Mouse (Mus musculus): ENCODE results near the gene Zfp513. TPM values are rescaled to one million over a fixed set of nuclear protein-coding genes. Genes with fewer than 3 reads are reported as not detected.
"Not testable (repeated sequence)": the region's sequence is repeated elsewhere in the genome, so short reads cannot be mapped to it uniquely, and the experiment has no call there.

Zfp513 gene
- polyA plus RNA-seq, 1 experiment = 25.5 TPM

DNA sequence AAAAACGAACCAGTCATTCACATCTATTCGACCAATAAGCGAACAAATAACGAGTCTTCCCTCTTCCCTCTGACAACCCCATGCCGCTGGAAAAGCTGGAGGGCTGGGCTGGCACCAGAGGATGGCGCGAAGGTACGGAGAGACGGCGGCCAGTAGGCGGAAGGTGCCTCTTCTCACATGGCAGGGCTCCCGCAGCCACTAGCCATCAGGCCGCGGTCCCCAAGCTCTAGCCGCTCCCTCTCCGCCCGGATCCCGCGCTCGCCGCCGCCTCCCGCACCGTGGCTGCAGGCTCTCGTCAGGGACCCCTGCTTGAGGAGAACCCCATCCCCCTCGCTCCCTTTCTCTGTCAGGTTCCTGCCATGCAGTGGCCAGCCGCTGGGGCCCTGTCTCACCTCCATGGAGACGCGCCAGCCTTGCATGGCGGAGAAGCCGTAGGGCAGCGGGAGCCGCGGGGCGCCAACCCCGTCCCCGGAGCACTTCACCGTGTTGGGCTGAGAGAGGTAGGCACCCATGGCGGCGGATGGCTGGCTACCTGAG lies 17.9 kb upstream of the Zfp513 start:
- Histone ChIP-seq H3K9me3 (replicated peaks; ENCODE audit: control insufficient read depth, insufficient read depth, low read length, poor library complexity, severe bottlenecking) (no peaks in the 10 kb centered on the region), H3K9ac (ENCODE audit: low read depth, poor library complexity, severe bottlenecking) (peak overlapping the region; percentile 94), H3K4me3 (ENCODE audit: low read depth, low read length) (peak overlapping the region; percentile 91), H3K27me3 (ENCODE audit: control insufficient read depth, insufficient read depth, low read length, poor library complexity, severe bottlenecking) (no peaks in the 10 kb centered on the region), H3K36me3 (ENCODE audit: control insufficient read depth, insufficient read depth, low read length, poor library complexity, severe bottlenecking) (peaks cover 5% of the 10 kb centered on the region), H3K27ac (ENCODE audit: insufficient read depth, low read length) (peak overlapping the region; percentile 52), H3K4me1 (ENCODE audit: control insufficient read depth, insufficient read depth, low read length) (no peaks in the 10 kb centered on the region)
- TF ChIP-seq POLR2A (IDR thresholded peaks at IDR 0.05; ENCODE audit: insufficient read depth, low read length) = no peak
- TF ChIP-seq EP300 (IDR thresholded peaks at IDR 0.05; ENCODE audit: insufficient read depth, low read depth, low read length) = no peak
- no peak for TF ChIP-seq CTCF (IDR thresholded peaks at IDR 0.05; ENCODE audit: low read depth, low read length)

DNA sequence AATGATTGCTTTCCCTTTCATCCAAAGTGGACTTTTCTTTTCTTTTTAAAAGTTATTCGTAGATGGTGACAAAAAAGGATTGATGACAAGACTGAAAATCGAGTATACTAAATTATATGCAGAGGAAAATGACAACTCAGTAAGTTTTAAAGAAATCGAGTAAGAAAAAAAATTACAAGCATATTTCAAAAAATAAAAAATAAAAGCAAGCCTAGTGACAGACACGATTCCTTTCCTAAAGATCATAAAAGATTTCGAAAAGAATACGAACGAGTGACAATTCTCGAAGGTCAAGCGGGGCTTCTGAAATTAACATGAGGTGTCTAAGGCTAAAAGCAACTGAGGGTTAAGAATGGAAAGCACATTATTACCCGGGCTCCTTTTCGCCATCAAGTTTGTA lies 17.4 kb upstream of the Zfp513 start:
- Histone ChIP-seq H3K4me3 (ENCODE audit: low read depth, low read length) (peak overlapping the region; percentile 91), H3K27ac (ENCODE audit: insufficient read depth, low read length) (peak overlapping the region; percentile 52; the same call in 1 of the 2 replicates), H3K9ac (ENCODE audit: low read depth, poor library complexity, severe bottlenecking) (peak overlapping the region; percentile 94), H3K9me3 (replicated peaks; ENCODE audit: control insufficient read depth, insufficient read depth, low read length, poor library complexity, severe bottlenecking) (no peaks in the 10 kb centered on the region), H3K27me3 (ENCODE audit: control insufficient read depth, insufficient read depth, low read length, poor library complexity, severe bottlenecking) (no peaks in the 10 kb centered on the region), H3K36me3 (ENCODE audit: control insufficient read depth, insufficient read depth, low read length, poor library complexity, severe bottlenecking) (peaks cover 5% of the 10 kb centered on the region), H3K4me1 (ENCODE audit: control insufficient read depth, insufficient read depth, low read length) (no peaks in the 10 kb centered on the region)
- TF ChIP-seq CTCF (IDR thresholded peaks at IDR 0.05; ENCODE audit: low read depth, low read length) (no peak), POLR2A (IDR thresholded peaks at IDR 0.05; ENCODE audit: insufficient read depth, low read length) (no peak), EP300 (IDR thresholded peaks at IDR 0.05; ENCODE audit: insufficient read depth, low read depth, low read length) (no peak)

DNA sequence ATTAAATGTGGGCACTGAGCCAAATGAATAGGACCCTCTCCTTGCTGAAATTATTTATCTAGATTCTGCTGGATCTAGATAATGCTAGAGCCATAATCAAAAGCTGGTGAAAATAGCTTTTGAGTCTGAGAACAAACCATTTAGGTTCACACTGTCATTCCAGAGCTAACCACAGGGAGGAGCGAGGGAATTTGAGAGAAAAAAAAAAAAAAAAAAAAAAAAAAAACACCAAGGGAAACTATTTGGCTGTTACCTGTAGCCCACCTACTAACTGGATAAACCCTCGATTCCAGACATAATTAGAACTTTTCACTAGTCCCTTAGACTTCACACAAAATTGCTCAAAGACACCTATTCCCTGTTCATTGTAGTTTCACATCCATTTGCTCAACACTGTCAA lies 17.0 kb upstream of the Zfp513 start:
- H3K27me3 ChIP-seq (ENCODE audit: control insufficient read depth, insufficient read depth, low read length, poor library complexity, severe bottlenecking) = no peaks in the 10 kb centered on the region
- TF ChIP-seq POLR2A (IDR thresholded peaks at IDR 0.05; ENCODE audit: insufficient read depth, low read length) (no peak), CTCF (IDR thresholded peaks at IDR 0.05; ENCODE audit: low read depth, low read length) (no peak), EP300 (IDR thresholded peaks at IDR 0.05; ENCODE audit: insufficient read depth, low read depth, low read length) (no peak)
- no peaks in the 10 kb centered on the region for H3K4me1 ChIP-seq (ENCODE audit: control insufficient read depth, insufficient read depth, low read length)
- peaks cover 5% of the 10 kb centered on the region for H3K36me3 ChIP-seq (ENCODE audit: control insufficient read depth, insufficient read depth, low read length, poor library complexity, severe bottlenecking)
- H3K27ac ChIP-seq (ENCODE audit: insufficient read depth, low read length) = no peak overlapping the region
- no peaks in the 10 kb centered on the region for H3K9me3 ChIP-seq (replicated peaks; ENCODE audit: control insufficient read depth, insufficient read depth, low read length, poor library complexity, severe bottlenecking)
- H3K9ac ChIP-seq (ENCODE audit: low read depth, poor library complexity, severe bottlenecking) = peak overlapping the region; percentile 57
- no peak overlapping the region for H3K4me3 ChIP-seq (ENCODE audit: low read depth, low read length)

DNA sequence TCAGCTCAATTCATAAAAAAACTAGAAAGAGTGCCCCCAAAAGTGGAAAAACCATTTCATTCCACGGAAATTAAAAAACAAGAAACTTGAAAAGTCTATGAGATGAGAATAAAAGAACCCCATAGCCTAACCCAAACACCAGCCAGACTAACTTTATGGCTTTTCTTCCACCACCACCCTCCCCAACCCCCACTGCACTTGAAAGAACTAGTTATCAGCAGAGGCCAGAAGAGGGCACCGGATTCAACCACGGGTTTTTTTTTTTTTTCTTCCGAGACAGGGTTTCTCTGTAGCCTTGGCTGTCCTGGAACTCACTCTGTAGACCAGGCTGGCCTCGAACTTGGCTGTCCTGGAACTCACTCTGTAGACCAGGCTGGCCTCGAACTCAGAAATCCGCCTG lies 16.2 kb upstream of the Zfp513 start:
- Histone ChIP-seq H3K36me3 (ENCODE audit: control insufficient read depth, insufficient read depth, low read length, poor library complexity, severe bottlenecking) (peaks cover 5% of the 10 kb centered on the region), H3K27me3 (ENCODE audit: control insufficient read depth, insufficient read depth, low read length, poor library complexity, severe bottlenecking) (no peaks in the 10 kb centered on the region), H3K4me3 (ENCODE audit: low read depth, low read length) (no peak overlapping the region), H3K4me1 (ENCODE audit: control insufficient read depth, insufficient read depth, low read length) (no peaks in the 10 kb centered on the region), H3K9ac (ENCODE audit: low read depth, poor library complexity, severe bottlenecking) (peak overlapping the region; percentile 57), H3K27ac (ENCODE audit: insufficient read depth, low read length) (no peak overlapping the region), H3K9me3 (replicated peaks; ENCODE audit: control insufficient read depth, insufficient read depth, low read length, poor library complexity, severe bottlenecking) (no peaks in the 10 kb centered on the region)
- TF ChIP-seq POLR2A (IDR thresholded peaks at IDR 0.05; ENCODE audit: insufficient read depth, low read length) (no peak), EP300 (IDR thresholded peaks at IDR 0.05; ENCODE audit: insufficient read depth, low read depth, low read length) (no peak), CTCF (IDR thresholded peaks at IDR 0.05; ENCODE audit: low read depth, low read length) (no peak)

DNA sequence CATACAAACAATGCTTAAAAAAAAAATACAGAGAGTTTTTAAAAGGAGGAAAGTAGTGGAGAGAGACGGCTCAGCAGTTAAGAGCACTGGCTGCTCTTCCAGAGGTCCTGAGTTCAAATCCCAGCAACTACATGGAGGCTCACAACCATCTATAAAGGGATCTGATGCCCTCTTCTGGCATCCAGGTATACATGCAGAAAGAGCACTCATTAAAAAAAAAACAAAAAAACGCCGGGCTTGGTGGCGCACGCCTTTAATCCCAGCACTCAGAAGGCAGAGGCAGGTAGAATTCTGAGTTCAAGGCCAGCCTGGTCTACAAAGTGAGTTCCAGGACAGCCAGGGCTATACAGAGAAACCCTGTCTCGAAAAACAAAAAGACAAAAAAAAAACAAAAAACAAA lies 14.5 kb upstream of the Zfp513 start:
- not testable (repeated sequence) for H3K27me3 ChIP-seq (ENCODE audit: control insufficient read depth, insufficient read depth, low read length, poor library complexity, severe bottlenecking); H3K36me3 ChIP-seq (ENCODE audit: control insufficient read depth, insufficient read depth, low read length, poor library complexity, severe bottlenecking); H3K4me3 ChIP-seq (ENCODE audit: low read depth, low read length); H3K4me1 ChIP-seq (ENCODE audit: control insufficient read depth, insufficient read depth, low read length); H3K27ac ChIP-seq (ENCODE audit: insufficient read depth, low read length); H3K9ac ChIP-seq (ENCODE audit: low read depth, poor library complexity, severe bottlenecking); H3K9me3 ChIP-seq (replicated peaks; ENCODE audit: control insufficient read depth, insufficient read depth, low read length, poor library complexity, severe bottlenecking)

DNA sequence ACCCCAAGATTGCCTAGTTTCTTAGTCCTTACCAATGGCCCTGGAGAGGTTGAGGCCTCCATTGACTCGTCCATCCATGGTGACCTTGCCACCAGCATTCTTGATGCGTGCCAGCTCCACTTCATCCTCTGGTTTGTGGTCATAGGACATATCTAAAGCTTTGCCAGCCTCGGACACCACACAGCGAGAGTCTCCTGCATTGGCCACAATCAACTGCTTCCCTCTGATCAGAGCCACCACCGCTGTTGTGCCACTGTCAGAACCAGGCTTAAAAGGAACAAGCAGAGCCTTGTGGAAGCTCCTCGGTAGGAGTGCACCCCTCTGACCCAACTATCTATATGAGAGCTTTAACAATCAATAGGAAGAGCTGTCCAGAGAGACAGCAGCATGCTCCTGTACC lies 2.3 kb upstream of the Zfp513 start:
- TF ChIP-seq CTCF (IDR thresholded peaks at IDR 0.05; ENCODE audit: low read depth, low read length) (no peak), POLR2A (IDR thresholded peaks at IDR 0.05; ENCODE audit: insufficient read depth, low read length) (no peak), EP300 (IDR thresholded peaks at IDR 0.05; ENCODE audit: insufficient read depth, low read depth, low read length) (no peak)

More for the DNA sequence above, 2.3 kb upstream of the Zfp513 start:
- no peak overlapping the region for H3K4me3 ChIP-seq (ENCODE audit: low read depth, low read length)
- H3K9me3 ChIP-seq (replicated peaks; ENCODE audit: control insufficient read depth, insufficient read depth, low read length, poor library complexity, severe bottlenecking) = no peaks in the 10 kb centered on the region
- H3K36me3 ChIP-seq (ENCODE audit: control insufficient read depth, insufficient read depth, low read length, poor library complexity, severe bottlenecking) = peaks cover 52% of the 10 kb centered on the region
- no peaks in the 10 kb centered on the region for H3K4me1 ChIP-seq (ENCODE audit: control insufficient read depth, insufficient read depth, low read length)
- no peak overlapping the region for H3K9ac ChIP-seq (ENCODE audit: low read depth, poor library complexity, severe bottlenecking)
- H3K27ac ChIP-seq (ENCODE audit: insufficient read depth, low read length) = no peak overlapping the region
- no peaks in the 10 kb centered on the region for H3K27me3 ChIP-seq (ENCODE audit: control insufficient read depth, insufficient read depth, low read length, poor library complexity, severe bottlenecking)

All from ES-Bruce4 (cell line).